Mouse (Mus musculus) liver, adult (tissue): ENCODE measurements around the gene Tekt1.

ENCODE experiments used
- GATA4 ChIP-seq: IDR thresholded peaks from 2 replicates; pipeline ENCODE4 v1.6.1; 2014; ENCODE audit warnings: mild to moderate bottlenecking, low read length; ENCODE audit not compliant: insufficient replicate concordance

The Tekt1 gene

DNA sequence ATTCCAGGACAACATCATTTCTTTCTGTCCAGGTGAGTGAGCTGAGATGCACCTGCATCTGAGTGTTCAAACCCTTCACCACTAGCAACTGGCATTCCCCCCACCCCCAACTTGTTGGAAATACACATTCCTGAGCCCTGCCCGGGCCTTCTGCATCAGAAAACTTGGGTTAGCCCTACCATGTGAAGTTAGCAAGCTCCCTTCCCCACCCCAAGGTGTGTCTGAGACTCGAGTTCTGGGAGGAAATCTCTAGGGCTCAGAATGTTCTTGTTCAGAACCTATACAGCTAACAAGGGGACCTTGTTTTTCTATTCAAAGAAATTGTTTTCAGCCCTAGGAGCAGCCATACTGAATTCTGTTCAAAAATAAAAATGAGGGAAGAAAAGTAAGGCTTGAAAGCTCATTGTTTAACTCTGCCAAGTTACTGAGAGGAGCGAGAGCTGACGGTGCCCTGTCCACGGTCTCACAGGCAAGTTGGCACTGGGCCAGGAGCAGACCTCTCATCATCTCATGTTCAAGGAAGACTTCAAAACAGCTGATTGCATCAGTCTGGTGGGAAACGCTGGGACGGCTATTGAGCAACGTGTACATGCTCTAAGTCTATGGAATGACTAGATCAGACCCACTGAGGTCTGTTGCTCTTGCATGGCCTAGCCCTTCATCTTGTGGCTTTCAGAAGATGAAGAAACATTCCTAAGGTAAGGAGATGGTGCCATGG, 1.4 kb upstream of the Tekt1 start:
- no peak for TF ChIP-seq GATA4

- no peak for TF ChIP-seq GATA4
These were observed 576 bp downstream of the Tekt1 start for GRCm38 (mm10) chr11:72361385-72362346.

DNA sequence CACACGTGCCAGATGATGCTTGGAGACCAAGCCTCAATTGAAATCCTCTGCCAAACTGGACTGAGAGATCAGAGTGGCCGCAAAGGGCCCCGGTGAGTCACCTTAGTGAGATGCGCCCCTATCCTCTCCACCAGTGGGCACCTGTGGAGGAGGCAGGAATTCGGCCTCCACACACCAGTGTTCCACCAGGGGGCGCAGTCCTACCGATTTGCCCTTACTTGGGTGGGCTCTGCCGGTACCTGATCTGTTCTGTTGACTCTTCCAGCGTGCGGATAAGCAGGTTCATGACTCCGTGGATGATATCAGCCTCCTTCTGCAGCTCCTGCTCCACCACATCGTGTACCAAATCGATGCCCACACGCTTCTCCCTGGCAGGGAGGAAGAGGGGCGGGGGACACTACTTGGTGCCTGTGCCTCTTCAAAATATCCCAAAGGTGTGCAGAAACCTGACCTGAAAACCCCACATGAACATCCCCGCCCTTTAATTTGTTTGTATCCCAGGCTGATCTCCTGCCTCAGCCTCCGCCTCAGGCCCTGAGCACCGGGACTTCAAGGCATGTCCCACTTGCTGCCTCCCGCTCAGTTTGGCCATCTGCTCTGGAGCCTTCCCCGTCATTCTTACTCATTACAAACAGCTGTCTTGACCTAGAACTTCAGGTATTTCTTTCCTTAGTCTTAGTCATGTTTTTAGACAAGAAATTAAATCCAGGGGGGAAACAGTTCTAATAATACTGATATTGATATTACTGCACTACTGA, 7.1 kb downstream of the Tekt1 start:
- no peak for TF ChIP-seq GATA4

GRCm38 (mm10) chr11:72353186-72353585, 9.1 kb downstream of the Tekt1 start:
- TF ChIP-seq GATA4: no peak

DNA sequence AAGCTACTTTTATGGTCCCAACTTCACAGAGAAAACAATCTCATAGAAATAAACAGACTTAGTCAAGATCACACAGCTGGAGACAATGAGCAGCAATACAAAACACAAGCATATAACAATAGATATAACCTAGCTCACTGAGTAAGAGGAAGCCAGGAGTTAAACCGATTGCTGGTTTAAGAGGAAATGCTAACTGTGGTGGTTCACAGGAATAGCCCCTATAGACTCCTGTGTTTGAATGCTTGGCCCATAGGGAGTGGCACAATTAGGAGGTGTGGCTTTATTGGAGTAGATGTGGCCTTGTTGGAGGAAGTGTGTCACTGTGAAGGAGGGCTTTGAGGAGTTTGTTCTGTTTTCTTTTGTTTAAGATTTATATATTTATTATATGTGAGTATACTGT, 10.0 kb downstream of the Tekt1 start:
- no peak for TF ChIP-seq GATA4

- no peak for TF ChIP-seq GATA4
These were observed 12.6 kb downstream of the Tekt1 start for GRCm38 (mm10) chr11:72349652-72350051.

GRCm38 (mm10) chr11:72349016-72349415, 13.2 kb downstream of the Tekt1 start:
- TF ChIP-seq GATA4: no peak

DNA sequence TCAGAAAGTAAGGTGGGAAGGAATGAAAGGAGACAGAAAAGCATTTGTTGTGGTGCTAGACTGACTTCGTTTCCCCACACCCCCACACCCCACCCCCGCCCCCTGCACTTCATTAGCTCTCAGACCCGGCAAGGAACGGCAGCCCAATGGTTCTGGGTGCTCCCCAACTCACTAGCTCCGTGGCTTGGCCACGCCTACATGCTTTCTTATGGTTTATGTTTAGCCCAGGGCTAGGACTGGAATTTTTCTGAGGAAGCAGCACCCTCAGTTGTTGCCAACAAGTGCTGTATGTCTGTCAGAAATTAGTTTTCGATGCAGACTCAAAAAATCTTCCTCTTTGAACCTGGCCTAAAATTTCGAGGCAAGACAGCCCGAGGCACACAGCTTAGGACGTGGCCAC, 13.7 kb downstream of the Tekt1 start:
- no peak for TF ChIP-seq GATA4

DNA sequence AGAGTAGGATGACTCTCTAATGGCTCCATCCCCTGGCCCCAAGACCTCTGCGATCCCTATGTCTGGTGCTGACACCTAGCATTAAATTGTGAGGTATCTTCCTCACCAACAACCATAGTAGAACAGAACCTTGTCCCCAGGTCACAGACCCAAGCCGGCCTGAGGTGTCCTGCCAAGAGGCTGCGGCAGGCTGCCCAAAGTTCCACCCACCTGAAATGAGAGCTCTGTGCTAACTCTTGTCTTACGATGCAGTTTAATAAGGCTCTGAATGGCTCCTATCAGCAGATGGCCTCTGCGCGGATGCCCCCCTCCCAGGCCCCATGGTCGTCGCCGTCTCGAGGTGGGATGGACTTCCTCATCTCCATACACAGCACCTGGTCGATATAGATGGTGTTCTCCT, 17.8 kb downstream of the Tekt1 start:
- no peak for TF ChIP-seq GATA4

DNA sequence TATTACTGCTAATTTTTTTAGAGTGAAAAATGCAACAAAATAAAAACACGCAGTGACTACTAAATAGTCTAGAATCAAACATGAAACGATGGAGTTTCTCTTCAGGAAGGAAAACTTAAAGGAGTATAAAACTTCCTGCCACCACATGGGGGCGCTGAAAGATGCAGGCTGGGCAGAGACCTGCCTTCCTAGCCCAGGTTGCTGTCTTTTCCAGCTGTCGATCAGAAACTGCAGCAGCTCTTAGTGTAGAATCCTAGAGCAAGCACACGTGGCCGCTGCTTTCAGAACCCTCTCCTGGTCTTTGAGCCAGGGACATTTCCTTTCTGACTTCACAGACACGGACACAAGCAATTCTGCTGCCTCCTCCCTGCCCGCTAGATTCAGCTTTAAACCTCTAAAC, 18.3 kb downstream of the Tekt1 start:
- TF ChIP-seq GATA4: no peak

- TF ChIP-seq GATA4: no peak
These were observed 19.5 kb downstream of the Tekt1 start for GRCm38 (mm10) chr11:72342549-72343237.

DNA sequence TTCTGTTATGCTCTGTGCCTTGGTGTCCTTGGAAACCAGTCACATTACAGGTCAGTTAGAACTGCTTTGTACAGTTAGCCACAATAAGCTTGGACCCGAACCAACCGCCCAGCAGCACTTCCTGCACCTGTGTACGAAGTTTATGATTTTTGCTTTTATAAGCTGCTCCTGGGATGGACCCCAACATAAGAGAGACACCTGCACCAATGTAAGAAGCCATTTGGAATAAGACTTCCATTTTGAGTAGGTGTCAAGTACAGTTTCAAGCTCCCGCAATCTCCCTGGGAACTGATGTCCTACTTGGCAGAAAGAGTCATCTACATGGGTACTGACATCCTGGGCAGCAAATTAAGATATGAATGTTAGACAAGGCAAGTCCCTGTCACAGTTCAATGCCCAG, 22.5 kb downstream of the Tekt1 start:
- no peak for TF ChIP-seq GATA4

DNA sequence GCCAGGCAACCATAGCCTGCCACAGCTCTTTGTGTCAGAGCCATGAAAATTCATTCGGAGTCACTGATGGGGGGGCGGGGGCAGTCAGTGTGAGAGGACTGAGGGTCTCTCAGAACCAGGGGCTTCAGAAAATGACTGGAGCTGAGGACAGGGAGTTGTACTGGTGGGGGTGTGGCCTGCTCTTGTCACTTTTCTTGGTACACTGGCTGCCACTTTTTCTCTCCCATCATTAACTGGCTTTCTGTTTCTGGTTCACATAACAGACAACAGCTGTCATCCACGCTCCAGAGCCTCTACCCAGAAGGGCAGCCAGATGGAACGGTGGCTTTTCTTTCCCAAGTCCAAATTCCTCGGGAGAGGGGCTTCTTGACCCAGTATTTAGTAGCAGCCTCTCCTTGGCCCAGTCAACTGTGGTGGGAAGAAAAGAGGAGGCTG, 23.8 kb downstream of the Tekt1 start:
- no peak for TF ChIP-seq GATA4

- no peak for TF ChIP-seq GATA4
These were observed 25.5 kb downstream of the Tekt1 start for GRCm38 (mm10) chr11:72336726-72337125.

DNA sequence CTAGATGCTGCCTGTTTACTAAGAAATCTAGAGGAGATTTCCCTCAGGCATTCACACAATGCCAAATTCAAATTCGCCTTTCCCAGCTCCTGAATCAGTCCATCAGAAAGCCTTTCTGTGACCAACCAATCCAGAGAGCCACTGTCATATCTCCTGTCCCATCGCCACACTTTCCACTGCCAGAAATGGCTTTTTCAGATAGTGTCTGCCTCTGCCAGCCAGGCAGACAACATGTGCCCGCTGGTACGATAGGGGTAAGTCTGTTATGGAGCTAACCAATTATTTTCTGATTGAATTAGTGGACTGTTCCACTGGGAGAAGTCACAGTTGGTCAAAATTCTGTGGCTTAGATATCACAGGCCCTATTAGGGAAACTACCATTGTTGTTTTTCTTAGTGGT, 27.6 kb downstream of the Tekt1 start:
- no peak for TF ChIP-seq GATA4
